Mouse (Mus musculus) myocyte (in vitro differentiated cells): ENCODE data around the gene Usp46. TPM values are rescaled to one million over a fixed set of nuclear protein-coding genes. Genes with fewer than 3 reads are reported as not detected.
"Not testable (repeated sequence)": the region's sequence is repeated elsewhere in the genome, so short reads cannot be mapped to it uniquely, and the experiment has no call there.

Source experiments
- H3K27me3 ChIP-seq: one replicate; pipeline ENCODE4 v1.6.1; 2011; ENCODE audit not compliant: control insufficient read depth, insufficient read depth, insufficient read length
- H3K36me3 ChIP-seq: one replicate; pipeline ENCODE4 v1.6.1; 2011; ENCODE audit not compliant: control insufficient read depth, insufficient read depth
- H3K4me2 ChIP-seq: one replicate; pipeline ENCODE4 v1.6.1; 2011; ENCODE audit warnings: low read depth, control low read depth
- H3K4me3 ChIP-seq: one replicate; pipeline ENCODE4 v1.5.1; 2011; ENCODE audit warnings: mild to moderate bottlenecking, control low read depth, moderate library complexity
- H3K79me2 ChIP-seq: one replicate; pipeline ENCODE4 v1.6.1; 2011; ENCODE audit not compliant: control insufficient read depth, insufficient read depth
- H3ac ChIP-seq: one replicate; pipeline ENCODE4 v1.6.1; 2011; ENCODE audit not compliant: control insufficient read depth, insufficient read length
- CEBPB ChIP-seq: IDR thresholded peaks from 2 replicates; pipeline ENCODE4 v1.6.1; 2011; ENCODE audit warnings: mild to moderate bottlenecking, moderate library complexity; ENCODE audit not compliant: poor library complexity, insufficient read depth, severe bottlenecking
- E2F4 ChIP-seq: IDR thresholded peaks from one replicate; pipeline ENCODE4 v1.6.1; 2011; ENCODE audit warnings: mild to moderate bottlenecking, control low read depth, moderate library complexity; ENCODE audit not compliant: insufficient read depth
- MAX ChIP-seq: IDR thresholded peaks from one replicate; pipeline ENCODE4 v1.6.1; 2011; ENCODE audit warnings: low read depth, mild to moderate bottlenecking, control low read depth
- MYOD1 ChIP-seq, 3 experiments: IDR thresholded peaks; one replicate each; pipeline ENCODE4 v1.6.1; 2011; ENCODE audit warnings: control low read depth in 2 of 3, low read depth in 2 of 3, mild to moderate bottlenecking in 2 of 3, moderate library complexity in 1 of 3; ENCODE audit not compliant: insufficient read length in 2 of 3, control insufficient read depth in 1 of 3
- MYOG ChIP-seq, 3 experiments: IDR thresholded peaks; one replicate each; pipeline ENCODE4 v1.6.1; 2011; ENCODE audit warnings: control low read depth in 2 of 3, low read depth in 2 of 3, mild to moderate bottlenecking in 2 of 3; ENCODE audit not compliant: insufficient read length in 2 of 3, control insufficient read depth in 1 of 3, insufficient read depth in 1 of 3
- POLR2A ChIP-seq: IDR thresholded peaks from one replicate; pipeline ENCODE4 v1.6.1; 2011; ENCODE audit warnings: low read depth, mild to moderate bottlenecking, control low read depth, moderate library complexity; ENCODE audit not compliant: insufficient read length
- POLR2AphosphoS2 ChIP-seq: IDR thresholded peaks from one replicate; pipeline ENCODE4 v1.6.1; 2011; ENCODE audit warnings: low read depth, control low read depth; ENCODE audit not compliant: insufficient read length
- REST ChIP-seq: IDR thresholded peaks from one replicate; pipeline ENCODE4 v1.6.1; 2011; ENCODE audit warnings: mild to moderate bottlenecking, control low read depth, moderate library complexity; ENCODE audit not compliant: insufficient read depth, insufficient read length
- SRF ChIP-seq: IDR thresholded peaks from one replicate; pipeline ENCODE4 v1.6.1; 2011; ENCODE audit warnings: low read depth; ENCODE audit not compliant: control insufficient read depth, insufficient read length
- TCF12 ChIP-seq: IDR thresholded peaks from one replicate; pipeline ENCODE4 v1.6.1; 2011; ENCODE audit warnings: mild to moderate bottlenecking, control low read depth; ENCODE audit not compliant: poor library complexity, insufficient read depth, severe bottlenecking
- TCF3 ChIP-seq: IDR thresholded peaks from one replicate; pipeline ENCODE4 v1.6.1; 2011; ENCODE audit warnings: low read depth, control low read depth; ENCODE audit not compliant: insufficient read length
- USF1 ChIP-seq: IDR thresholded peaks from one replicate; pipeline ENCODE4 v1.6.1; 2011; ENCODE audit warnings: low read depth, mild to moderate bottlenecking, control low read depth, moderate library complexity
- polyA plus RNA-seq: library from polyadenylated mRNA; unstranded; fragments of >200 nt; fragmentation: generic; extraction: Trizol; gene quantifications from one replicate; pipeline ENCODE4 v1.2.1, GENCODE M21; 2012; ENCODE audit warnings: missing spikeins

Usp46 gene
- polyA plus RNA-seq, 1 experiment: 6.1 TPM

DNA sequence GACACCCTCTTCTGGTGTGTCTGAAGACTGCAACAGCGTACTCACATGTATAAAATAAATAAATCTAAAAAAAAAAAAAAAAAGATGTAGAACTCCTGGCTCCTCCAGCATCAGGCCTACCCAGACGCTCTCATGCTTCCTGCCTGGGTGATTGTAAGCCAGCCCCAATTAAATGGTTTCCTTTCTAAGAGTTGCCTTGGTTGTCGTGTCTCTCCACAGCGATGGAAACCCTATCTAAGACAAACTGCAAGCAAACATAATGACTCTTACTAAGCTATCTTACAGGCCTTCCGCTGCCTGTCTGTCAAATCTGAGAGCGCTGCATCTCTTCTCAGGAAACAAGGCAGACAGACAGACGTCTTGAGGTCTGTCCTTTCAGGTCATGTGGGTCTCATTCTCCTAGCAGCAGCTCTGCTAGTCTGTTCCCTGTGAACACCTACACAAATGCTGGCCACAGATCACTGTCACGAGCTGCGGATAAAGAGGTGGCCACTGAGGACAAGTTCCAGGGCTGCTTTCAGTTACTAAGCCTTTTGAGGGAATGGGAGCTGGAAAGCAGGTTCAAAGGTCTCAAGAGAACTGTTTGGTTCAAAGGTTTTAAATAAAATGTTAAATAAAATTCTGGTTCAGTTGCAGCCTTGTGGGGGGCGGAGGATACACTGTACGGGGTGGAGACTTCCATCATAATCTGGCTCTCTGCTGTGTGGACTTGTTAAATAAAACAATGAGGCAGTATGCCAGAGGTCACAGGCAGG is 10.8 kb upstream of the Usp46 start:
- Histone ChIP-seq H3ac (no peak overlapping the region), H3K4me3 (no peak overlapping the region), H3K27me3 (no peaks in the 10 kb centered on the region), H3K79me2 (no peaks in the 10 kb centered on the region), H3K4me2 (no peak overlapping the region), H3K36me3 (no peaks in the 10 kb centered on the region)
- TF ChIP-seq MAX: no peak
- TF ChIP-seq TCF12: no peak
- no peak for TF ChIP-seq CEBPB
- no peak for TF ChIP-seq REST
- no peak for TF ChIP-seq SRF
- TF ChIP-seq TCF3: no peak
- no peak for TF ChIP-seq POLR2AphosphoS2
- no peak for TF ChIP-seq POLR2A
- TF ChIP-seq E2F4: no peak
- no peak for TF ChIP-seq MYOG (IDR thresholded peaks at IDR 0.05; ENCODE audit: control insufficient read depth in 1 of 3, insufficient read depth in 1 of 3, insufficient read length in 2 of 3, low read depth in 2 of 3)
- no peak for TF ChIP-seq MYOD1 (IDR thresholded peaks at IDR 0.05; ENCODE audit: control insufficient read depth in 1 of 3, insufficient read length in 2 of 3, low read depth in 2 of 3)
- no peak for TF ChIP-seq USF1

DNA sequence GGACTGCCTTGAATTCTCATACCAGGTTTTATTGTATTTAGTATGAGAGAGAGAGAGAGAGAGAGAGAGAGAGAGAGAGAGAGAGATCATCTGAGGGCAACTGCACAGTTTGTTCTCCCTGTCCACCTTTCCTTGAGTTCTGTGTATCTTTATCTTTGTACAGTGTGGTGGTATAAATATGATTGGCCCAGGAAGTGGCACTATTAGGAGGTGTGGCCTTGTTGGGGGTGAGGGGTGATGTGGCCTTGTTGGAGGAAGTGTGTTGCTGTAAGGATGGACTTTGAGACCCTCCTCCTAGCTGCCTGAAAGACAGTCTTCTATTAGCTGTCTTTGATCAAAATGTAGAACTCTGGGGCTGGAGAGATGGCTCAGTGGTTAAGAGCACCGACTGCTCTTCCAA is 10.2 kb upstream of the Usp46 start:
- no peak overlapping the region for H3K4me3 ChIP-seq
- TF ChIP-seq POLR2A: no peak
- no peak for TF ChIP-seq TCF12
- TF ChIP-seq POLR2AphosphoS2: no peak
- TF ChIP-seq MAX: no peak
- no peak for TF ChIP-seq CEBPB
- no peak for TF ChIP-seq MYOD1 (IDR thresholded peaks at IDR 0.05; ENCODE audit: control insufficient read depth in 1 of 3, insufficient read length in 2 of 3, low read depth in 2 of 3)
- no peak for TF ChIP-seq USF1
- TF ChIP-seq SRF: no peak
- TF ChIP-seq MYOG (IDR thresholded peaks at IDR 0.05; ENCODE audit: control insufficient read depth in 1 of 3, insufficient read depth in 1 of 3, insufficient read length in 2 of 3, low read depth in 2 of 3): no peak
- no peak for TF ChIP-seq REST
- no peak for TF ChIP-seq TCF3
- no peak for TF ChIP-seq E2F4

DNA sequence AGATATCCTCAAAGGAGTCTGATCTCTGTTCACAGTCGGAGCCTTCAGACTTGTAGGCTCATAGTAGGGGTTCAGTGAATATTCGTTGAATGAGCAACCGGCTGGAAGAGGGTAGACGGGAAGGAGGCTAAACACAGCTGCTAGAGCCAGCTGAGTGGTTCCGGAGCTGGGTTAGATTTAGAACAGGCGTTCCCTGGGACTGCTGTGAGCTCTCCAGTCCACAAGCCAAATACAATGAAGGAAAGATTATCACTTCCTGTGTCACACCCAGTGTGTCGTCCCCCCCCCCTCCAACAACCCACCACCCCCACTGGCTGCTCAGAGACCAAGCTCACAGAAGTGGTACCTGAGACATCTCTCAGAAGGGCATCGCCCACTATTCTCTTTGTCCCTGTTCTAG is 9.7 kb upstream of the Usp46 start:
- Histone ChIP-seq H3K4me2 (no peak overlapping the region), H3K27me3 (no peaks in the 10 kb centered on the region), H3K4me3 (no peak overlapping the region), H3K36me3 (no peaks in the 10 kb centered on the region), H3ac (no peak overlapping the region), H3K79me2 (no peaks in the 10 kb centered on the region)
- TF ChIP-seq MYOD1 (IDR thresholded peaks at IDR 0.05; ENCODE audit: control insufficient read depth in 1 of 3, insufficient read length in 2 of 3, low read depth in 2 of 3) (no peak), TCF12 (no peak), E2F4 (no peak), CEBPB (no peak), MYOG (IDR thresholded peaks at IDR 0.05; ENCODE audit: control insufficient read depth in 1 of 3, insufficient read depth in 1 of 3, insufficient read length in 2 of 3, low read depth in 2 of 3) (no peak), SRF (no peak), USF1 (no peak), TCF3 (no peak), REST (no peak), POLR2A (no peak), POLR2AphosphoS2 (no peak), MAX (no peak)

More for the DNA sequence above, 10.2 kb upstream of the Usp46 start:
- H3K36me3 ChIP-seq: no peaks in the 10 kb centered on the region
- H3ac ChIP-seq: no peak overlapping the region
- H3K4me2 ChIP-seq: no peak overlapping the region
- H3K27me3 ChIP-seq: no peaks in the 10 kb centered on the region
- no peaks in the 10 kb centered on the region for H3K79me2 ChIP-seq

DNA sequence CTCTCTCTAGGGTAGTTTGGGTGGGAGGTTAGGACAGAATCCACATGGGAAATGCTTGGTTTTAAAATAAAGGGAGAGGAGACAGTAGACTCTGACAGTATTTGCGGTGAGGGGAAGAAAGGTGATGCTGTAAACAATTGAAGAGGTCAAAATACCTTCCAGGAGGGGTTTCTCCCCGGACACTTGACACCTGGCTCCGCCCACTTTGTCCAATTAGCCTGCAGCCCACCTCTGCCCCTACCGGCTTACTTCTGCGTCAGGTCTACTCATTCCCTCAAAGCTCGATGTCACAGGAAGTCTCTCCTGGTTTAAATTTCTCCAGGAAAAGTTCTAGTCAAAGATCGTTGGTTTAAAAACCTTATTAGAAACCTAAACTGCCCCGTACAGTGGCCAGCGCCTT is 8.5 kb upstream of the Usp46 start:
- no peak overlapping the region for H3ac ChIP-seq
- TF ChIP-seq SRF: no peak
- TF ChIP-seq TCF3: no peak
- TF ChIP-seq POLR2A: no peak
- TF ChIP-seq MYOD1 (IDR thresholded peaks at IDR 0.05; ENCODE audit: control insufficient read depth in 1 of 3, insufficient read length in 2 of 3, low read depth in 2 of 3): no peak
- TF ChIP-seq CEBPB: no peak
- no peak for TF ChIP-seq POLR2AphosphoS2
- no peak for TF ChIP-seq USF1
- no peak for TF ChIP-seq MAX
- TF ChIP-seq REST: no peak
- TF ChIP-seq MYOG (IDR thresholded peaks at IDR 0.05; ENCODE audit: control insufficient read depth in 1 of 3, insufficient read depth in 1 of 3, insufficient read length in 2 of 3, low read depth in 2 of 3): no peak
- TF ChIP-seq TCF12: no peak
- no peak for TF ChIP-seq E2F4
- no peaks in the 10 kb centered on the region for H3K27me3 ChIP-seq
- H3K4me2 ChIP-seq: no peak overlapping the region
- H3K4me3 ChIP-seq: no peak overlapping the region
- H3K79me2 ChIP-seq: no peaks in the 10 kb centered on the region
- no peaks in the 10 kb centered on the region for H3K36me3 ChIP-seq

DNA sequence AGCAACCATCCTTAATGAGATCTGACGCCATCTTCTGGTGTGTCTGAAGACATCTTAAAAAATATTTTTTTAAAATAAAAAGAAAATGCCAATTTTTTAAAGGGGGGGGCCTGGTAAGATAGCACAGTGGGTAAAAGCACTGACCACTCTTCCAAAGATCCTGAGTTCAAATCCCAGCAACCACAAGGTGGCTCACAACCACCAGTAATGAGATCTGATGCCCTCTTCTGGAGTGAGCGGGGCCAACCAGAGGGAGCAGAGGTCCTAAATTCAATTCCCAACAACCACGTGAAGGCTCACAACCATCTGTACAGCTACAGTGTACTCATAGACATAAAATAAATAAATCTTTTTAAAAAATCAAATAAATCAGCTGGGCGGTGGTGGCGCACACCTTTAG is 2.3 kb upstream of the Usp46 start:
- H3K36me3 ChIP-seq: not testable (repeated sequence)

More for the DNA sequence above, 2.3 kb upstream of the Usp46 start:
- H3ac ChIP-seq, H3K4me2 ChIP-seq, H3K27me3 ChIP-seq, H3K4me3 ChIP-seq, H3K79me2 ChIP-seq: not testable (repeated sequence)
